Mouse (Mus musculus) testis, adult 2 months (tissue): Measurements from ENCODE around the gene Smap1.

Source experiments
- CTCF ChIP-seq: fragments of 200-500 bp; IDR thresholded peaks from 2 replicates; pipeline ENCODE4 v1.5.1; 2012; ENCODE audit warnings: low read depth, mild to moderate bottlenecking, inconsistent platforms, low read length, moderate library complexity; ENCODE audit not compliant: control insufficient read depth, insufficient read depth, insufficient replicate concordance
- POLR2A ChIP-seq: fragments of 200-500 bp; IDR thresholded peaks from 2 replicates; pipeline ENCODE4 v1.6.1; 2012; ENCODE audit warnings: low read depth, mild to moderate bottlenecking, inconsistent platforms, low read length, moderate library complexity; ENCODE audit not compliant: control insufficient read depth

DNA sequence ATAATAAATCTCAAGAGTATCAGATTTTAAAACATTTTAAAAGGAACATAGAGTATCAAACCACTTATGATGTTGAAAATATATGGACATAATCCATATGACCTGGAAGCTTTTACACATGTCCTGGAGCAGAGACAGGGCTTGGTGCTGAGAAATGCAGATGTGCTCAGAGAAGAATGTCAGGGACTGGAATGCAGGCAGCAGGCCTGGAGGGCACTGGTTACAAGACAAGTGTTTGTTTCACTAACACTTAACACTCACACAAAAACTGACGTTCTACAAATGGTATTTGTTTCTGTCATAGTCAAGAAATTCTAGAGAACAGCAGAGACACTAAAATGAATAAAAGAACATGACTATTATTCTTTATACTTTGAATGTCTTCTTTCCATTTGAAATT, 30.0 kb downstream of the Smap1 start:
- TF ChIP-seq CTCF (no peak), POLR2A (no peak)
